Mouse (Mus musculus): ENCODE data around the gene Fbxw2. TPM values are rescaled to one million over a fixed set of nuclear protein-coding genes. Genes with fewer than 3 reads are reported as not detected.
"Not testable (repeated sequence)": the region's sequence is repeated elsewhere in the genome, so short reads cannot be mapped to it uniquely, and the experiment has no call there.

Gene Fbxw2
- polyA plus RNA-seq, 1 experiment from 2014 or later, result 67.5 TPM

DNA sequence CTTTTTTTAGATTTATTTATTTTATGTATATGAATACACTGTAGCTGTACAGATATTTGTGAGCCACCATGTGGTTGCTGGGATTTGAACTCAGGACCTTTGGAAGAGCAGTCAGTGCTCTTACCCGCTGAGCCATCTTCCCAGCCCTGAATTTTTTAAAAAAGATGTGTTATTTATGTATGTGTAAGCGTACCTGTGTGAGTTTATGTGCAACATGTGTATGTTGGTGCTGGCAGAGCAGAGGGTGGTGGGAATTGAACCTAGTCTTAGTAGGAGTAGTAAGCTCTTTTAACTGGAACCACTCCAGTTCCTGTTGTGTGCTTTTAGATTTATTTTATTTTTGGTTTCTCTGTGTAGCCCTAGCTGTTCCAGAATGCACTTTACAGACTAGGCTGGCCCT is 21.9 kb downstream of the Fbxw2 start:
- Histone ChIP-seq H3K9ac (ENCODE audit: low read length) (no peak overlapping the region), H3K27ac (ENCODE audit: low read depth, low read length) (no peak overlapping the region), H3K4me3 (ENCODE audit: low read depth, low read length) (no peak overlapping the region), H3K27me3 (ENCODE audit: control insufficient read depth, insufficient read depth, low read length) (no peaks in the 10 kb centered on the region), H3K4me2 (ENCODE audit: low read depth) (no peak overlapping the region), H3K4me1 (ENCODE audit: control insufficient read depth, insufficient read depth, low read length) (peaks cover 5% of the 10 kb centered on the region; the same call in 1 of the 2 replicates), H3K36me3 (ENCODE audit: control insufficient read depth, insufficient read depth, low read length) (no peaks in the 10 kb centered on the region), H3K9me3 (ENCODE audit: control insufficient read depth, low read length) (no peaks in the 10 kb centered on the region)
- WGBS, result 97% methylated on average over 2 of the region's 2 CpGs
- DNase-seq (ENCODE audit: low spot score) (no peak), ATAC-seq (ENCODE audit: insufficient read depth, low FRiP score, low TSS enrichment) (no peak)

DNA sequence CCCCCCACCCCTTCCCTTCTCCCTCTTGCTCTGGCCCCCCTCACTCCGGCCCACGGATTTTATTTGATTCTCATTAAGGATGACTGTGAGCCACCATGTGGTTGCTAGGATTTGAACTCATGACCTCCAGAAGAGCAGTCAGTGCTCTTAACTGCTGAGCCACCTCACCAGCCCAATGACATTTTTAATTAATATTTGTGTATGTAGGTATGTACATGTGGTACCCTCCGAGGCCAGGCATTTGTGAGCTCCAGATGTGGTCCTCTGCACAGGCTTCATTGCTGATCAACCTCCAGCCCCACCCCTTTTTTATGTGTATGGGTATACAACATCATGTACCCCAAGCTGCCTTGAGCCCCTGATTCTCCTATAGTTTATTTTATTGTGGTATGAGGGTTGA is 22.4 kb downstream of the Fbxw2 start:
- Histone ChIP-seq H3K36me3 (ENCODE audit: control insufficient read depth, insufficient read depth, low read length) (no peaks in the 10 kb centered on the region), H3K4me2 (ENCODE audit: low read depth) (peak overlapping the region; percentile 19; the same call in 1 of the 2 replicates), H3K4me1 (ENCODE audit: control insufficient read depth, insufficient read depth, low read length) (peaks cover 5% of the 10 kb centered on the region; the same call in 1 of the 2 replicates), H3K27me3 (ENCODE audit: control insufficient read depth, insufficient read depth, low read length) (no peaks in the 10 kb centered on the region), H3K27ac (ENCODE audit: low read depth, low read length) (no peak overlapping the region), H3K9me3 (ENCODE audit: control insufficient read depth, low read length) (no peaks in the 10 kb centered on the region), H3K9ac (ENCODE audit: low read length) (no peak overlapping the region), H3K4me3 (ENCODE audit: low read depth, low read length) (no peak overlapping the region)
- no peak for ATAC-seq (ENCODE audit: insufficient read depth, low FRiP score, low TSS enrichment)
- 78% methylated on average over 3 of the region's 3 CpGs for WGBS
- DNase-seq (ENCODE audit: low spot score), result no peak

DNA sequence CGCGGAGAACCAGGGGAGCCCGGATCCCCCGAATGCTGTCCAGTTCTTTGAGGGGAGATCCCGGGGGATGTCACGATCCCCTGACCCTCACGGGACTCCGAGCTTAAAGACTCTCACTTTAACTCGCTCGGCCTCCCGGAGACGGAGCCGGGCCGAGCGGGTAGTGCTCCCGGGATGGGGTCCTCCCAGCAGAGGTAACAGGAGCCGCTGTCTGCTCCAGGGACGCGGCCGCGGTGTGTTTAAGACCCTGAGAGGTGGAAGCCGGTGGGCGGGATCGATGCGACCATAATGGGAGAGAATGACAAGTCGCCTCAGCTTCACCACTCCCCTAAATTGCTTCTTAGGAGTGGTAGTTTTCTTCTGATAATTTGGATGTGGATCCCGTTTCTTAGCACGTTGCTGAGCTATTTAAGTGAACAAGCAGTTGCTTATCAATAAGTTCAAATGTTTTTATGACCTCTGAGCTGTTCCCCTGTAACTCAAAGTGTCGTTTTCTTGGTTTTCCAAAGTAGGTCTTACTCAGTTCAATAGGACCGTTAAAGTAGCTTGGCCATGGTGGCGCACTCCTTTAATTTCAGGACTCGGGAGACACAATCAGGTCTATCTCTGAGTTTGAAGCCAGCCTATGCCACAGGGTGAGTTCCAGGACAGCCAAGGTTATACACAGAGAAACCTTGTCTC is 23.4 kb downstream of the Fbxw2 start:
- H3K36me3 ChIP-seq (ENCODE audit: control insufficient read depth, insufficient read depth, low read length); H3K9me3 ChIP-seq (ENCODE audit: control insufficient read depth, low read length); H3K27me3 ChIP-seq (ENCODE audit: control insufficient read depth, insufficient read depth, low read length); H3K4me1 ChIP-seq (ENCODE audit: control insufficient read depth, insufficient read depth, low read length): not testable (repeated sequence)
- H3K27ac ChIP-seq (ENCODE audit: low read depth, low read length), result peak overlapping the region; percentile 77
- under 1% methylated on average over 19 of the region's 32 CpGs for WGBS
- H3K9ac ChIP-seq (ENCODE audit: low read length), result peak overlapping the region; percentile 69
- peak; percentile 28 for DNase-seq (ENCODE audit: low spot score)
- H3K4me2 ChIP-seq (ENCODE audit: low read depth), result peak overlapping the region; percentile 71
- peak; percentile 63 for ATAC-seq (ENCODE audit: insufficient read depth, low FRiP score, low TSS enrichment)
- H3K4me3 ChIP-seq (ENCODE audit: low read depth, low read length), result peak overlapping the region; percentile 54

DNA sequence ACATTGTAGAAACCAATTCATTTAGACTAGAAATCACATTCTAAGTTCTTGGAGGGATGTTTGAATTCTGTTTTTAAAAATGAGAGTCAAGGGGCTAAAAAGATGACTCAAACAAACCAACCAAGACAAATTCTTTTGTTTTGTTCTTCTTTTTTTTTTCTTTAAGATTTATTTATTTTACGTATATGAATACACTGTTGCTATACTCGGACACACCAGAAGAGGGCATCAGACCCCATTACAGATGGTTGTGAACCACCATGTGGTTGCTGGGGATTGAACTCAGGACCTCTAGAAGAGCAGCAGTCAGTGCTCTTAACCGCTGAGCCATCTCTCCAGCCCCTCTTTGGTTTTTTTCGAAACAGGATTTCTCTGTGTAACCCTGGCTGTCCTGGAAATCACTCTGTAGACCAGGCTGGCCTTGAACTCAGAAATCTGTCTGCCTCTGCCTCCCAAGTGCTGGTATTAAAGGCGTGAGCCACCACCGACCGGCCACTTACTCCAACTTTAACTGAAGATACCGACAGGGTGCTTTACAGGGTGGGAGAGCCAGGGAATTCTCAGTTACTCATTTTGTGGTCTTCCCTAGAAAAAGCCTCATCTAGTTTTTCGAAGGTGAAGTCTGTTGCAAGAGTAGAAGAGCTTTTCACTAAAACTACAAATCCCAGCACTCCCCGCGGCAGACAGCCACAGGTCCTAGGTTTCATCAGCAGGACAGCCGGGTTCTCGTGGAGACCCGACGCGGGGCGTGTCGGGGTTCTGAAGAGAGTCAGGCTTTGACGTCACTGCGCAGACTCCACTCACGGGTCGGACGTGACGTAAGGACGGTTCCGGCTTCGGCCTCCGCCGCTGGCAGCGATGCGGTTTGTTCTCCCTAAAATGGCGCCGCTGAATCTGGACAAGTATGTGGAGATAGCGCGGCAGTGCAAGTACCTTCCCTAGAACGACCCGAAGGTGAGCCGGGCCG is 24.3 kb downstream of the Fbxw2 start:
- peak; percentile 95 for ATAC-seq (ENCODE audit: insufficient read depth, low FRiP score, low TSS enrichment)
- Histone ChIP-seq H3K9me3 (ENCODE audit: control insufficient read depth, low read length) (no peaks in the 10 kb centered on the region), H3K9ac (ENCODE audit: low read length) (peak overlapping the region; percentile 69), H3K4me2 (ENCODE audit: low read depth) (peak overlapping the region; percentile 19; the same call in 1 of the 2 replicates), H3K27ac (ENCODE audit: low read depth, low read length) (peak overlapping the region; percentile 77), H3K4me3 (ENCODE audit: low read depth, low read length) (peak overlapping the region; percentile 54), H3K27me3 (ENCODE audit: control insufficient read depth, insufficient read depth, low read length) (no peaks in the 10 kb centered on the region), H3K36me3 (ENCODE audit: control insufficient read depth, insufficient read depth, low read length) (no peaks in the 10 kb centered on the region), H3K4me1 (ENCODE audit: control insufficient read depth, insufficient read depth, low read length) (peaks cover 5% of the 10 kb centered on the region; the same call in 1 of the 2 replicates)
- WGBS, result 4% methylated on average over 39 of the region's 39 CpGs
- DNase-seq (ENCODE audit: low spot score), result peak; percentile 99

DNA sequence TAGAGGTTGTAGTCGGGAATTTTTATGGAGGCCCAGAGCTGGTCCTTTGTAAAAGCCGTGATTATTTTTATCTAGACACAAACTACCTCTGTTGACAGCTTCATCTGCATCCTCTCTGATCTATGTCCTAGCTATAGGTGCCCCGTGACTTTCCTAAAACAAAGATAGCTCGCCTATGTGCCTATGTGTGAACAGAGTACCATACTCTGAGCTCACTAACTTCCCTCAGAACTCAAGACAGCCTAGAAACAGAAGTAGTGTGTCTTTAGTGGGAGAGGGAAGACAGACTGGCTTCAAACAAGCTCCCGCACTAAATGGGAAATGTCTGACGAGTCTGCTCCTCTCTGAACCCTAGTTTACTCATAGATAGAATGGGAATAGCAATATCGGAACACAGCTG is 25.7 kb downstream of the Fbxw2 start:
- Histone ChIP-seq H3K4me2 (ENCODE audit: low read depth) (no peak overlapping the region), H3K4me3 (ENCODE audit: low read depth, low read length) (no peak overlapping the region), H3K4me1 (ENCODE audit: control insufficient read depth, insufficient read depth, low read length) (peaks cover 5% of the 10 kb centered on the region; the same call in 1 of the 2 replicates), H3K9me3 (ENCODE audit: control insufficient read depth, low read length) (no peaks in the 10 kb centered on the region), H3K27ac (ENCODE audit: low read depth, low read length) (no peak overlapping the region), H3K9ac (ENCODE audit: low read length) (no peak overlapping the region; the same call in 1 of the 2 replicates), H3K36me3 (ENCODE audit: control insufficient read depth, insufficient read depth, low read length) (no peaks in the 10 kb centered on the region), H3K27me3 (ENCODE audit: control insufficient read depth, insufficient read depth, low read length) (no peaks in the 10 kb centered on the region)
- ATAC-seq (ENCODE audit: insufficient read depth, low FRiP score, low TSS enrichment), result no peak
- DNase-seq (ENCODE audit: low spot score), result no peak
- 79% methylated on average over 7 of the region's 7 CpGs for WGBS

DNA sequence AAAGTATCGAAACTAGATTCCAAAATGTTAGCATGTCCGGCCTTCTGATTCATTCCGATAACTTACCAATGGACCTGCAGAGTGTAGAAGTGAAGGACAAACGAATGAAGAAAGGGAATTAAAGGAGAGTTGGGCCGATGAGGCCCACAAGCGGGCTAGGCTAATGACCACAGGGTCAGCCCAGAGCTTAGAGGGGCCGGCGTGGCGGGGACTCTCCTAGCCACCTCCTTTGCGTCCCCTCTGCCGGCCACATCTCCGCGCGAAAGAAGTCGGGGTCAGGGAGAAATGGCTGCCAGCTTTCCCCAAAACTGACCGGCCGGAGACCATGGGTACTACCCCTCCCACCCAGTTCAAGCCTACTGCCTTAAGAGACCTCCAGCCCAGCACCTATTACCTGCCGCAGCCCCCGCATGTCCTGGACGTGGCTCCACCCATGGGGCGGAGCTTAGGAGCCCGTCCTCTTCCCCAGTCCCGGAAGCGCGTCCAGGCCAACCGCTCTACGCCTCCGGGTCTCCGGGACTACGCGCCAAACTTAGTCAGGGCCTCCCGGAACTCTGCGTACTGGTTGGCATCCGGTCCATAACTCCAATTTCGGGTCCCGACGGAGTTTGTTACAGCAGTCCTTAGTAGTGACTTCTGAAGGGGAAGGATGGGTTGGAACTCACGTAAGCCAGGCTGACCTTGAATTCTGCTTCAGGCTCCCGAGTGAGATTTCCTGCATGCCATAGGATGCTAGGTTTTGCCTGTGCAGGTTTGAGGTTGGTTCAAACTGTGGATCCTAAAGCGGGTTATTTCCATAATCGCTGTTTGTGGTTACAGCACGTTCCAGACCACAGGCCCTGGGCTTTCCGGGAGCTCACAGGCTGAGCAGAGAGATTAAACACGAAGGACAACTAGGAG is 26.5 kb downstream of the Fbxw2 start, which contains the start of gene Rabepk:
Gene Rabepk (minus strand): TSS at position 556 of the 900 bp plus-strand sequence.
- WGBS, result 5% methylated on average over 44 of the region's 44 CpGs
- Histone ChIP-seq H3K4me3 (ENCODE audit: low read depth, low read length) (peak within 1 kb of the TSS; percentile 49), H3K9me3 (ENCODE audit: control insufficient read depth, low read length) (no peaks in the 10 kb centered on the region), H3K4me2 (ENCODE audit: low read depth) (peak within 1 kb of the TSS; percentile 51), H3K4me1 (ENCODE audit: control insufficient read depth, insufficient read depth, low read length) (peaks cover 5% of the 10 kb centered on the region; the same call in 1 of the 2 replicates), H3K9ac (ENCODE audit: low read length) (peak within 1 kb of the TSS; percentile 50), H3K27me3 (ENCODE audit: control insufficient read depth, insufficient read depth, low read length) (no peaks in the 10 kb centered on the region), H3K36me3 (ENCODE audit: control insufficient read depth, insufficient read depth, low read length) (no peaks in the 10 kb centered on the region), H3K27ac (ENCODE audit: low read depth, low read length) (no peak within 1 kb of the TSS)
- DNase-seq (ENCODE audit: low spot score), result peak; percentile 86
- ATAC-seq (ENCODE audit: insufficient read depth, low FRiP score, low TSS enrichment), result peak; percentile 72

DNA sequence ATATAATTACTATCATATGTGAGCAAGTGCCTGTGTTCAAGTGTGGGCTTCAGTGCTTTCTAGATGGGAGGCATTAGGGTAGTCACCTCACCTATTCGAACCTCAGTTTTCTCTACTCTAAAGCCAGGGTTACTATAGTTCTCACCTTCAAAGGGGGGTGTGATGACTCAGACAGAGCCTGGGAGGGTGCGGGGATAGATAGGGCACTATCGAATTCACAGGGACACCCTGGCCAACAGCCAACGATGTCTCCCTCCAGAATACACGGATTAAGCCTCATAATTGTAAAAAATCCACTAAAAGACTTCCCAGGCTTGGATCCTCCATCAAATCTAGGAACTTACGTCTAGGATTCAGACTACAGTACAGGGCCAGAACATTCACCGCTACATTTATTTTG is 30.7 kb downstream of the Fbxw2 start:
- no peak overlapping the region for H3K27ac ChIP-seq (ENCODE audit: low read depth, low read length)
- WGBS, result 94% methylated on average over 7 of the region's 7 CpGs
- DNase-seq (ENCODE audit: low spot score) (no peak), ATAC-seq (ENCODE audit: insufficient read depth, low FRiP score, low TSS enrichment) (no peak)
- no peaks in the 10 kb centered on the region for H3K4me1 ChIP-seq (ENCODE audit: control insufficient read depth, insufficient read depth, low read length)
- no peaks in the 10 kb centered on the region for H3K9me3 ChIP-seq (ENCODE audit: control insufficient read depth, low read length)
- H3K27me3 ChIP-seq (ENCODE audit: control insufficient read depth, insufficient read depth, low read length), result no peaks in the 10 kb centered on the region
- H3K9ac ChIP-seq (ENCODE audit: low read length), result no peak overlapping the region
- H3K4me2 ChIP-seq (ENCODE audit: low read depth), result no peak overlapping the region
- H3K4me3 ChIP-seq (ENCODE audit: low read depth, low read length), result no peak overlapping the region
- no peaks in the 10 kb centered on the region for H3K36me3 ChIP-seq (ENCODE audit: control insufficient read depth, insufficient read depth, low read length)

DNA sequence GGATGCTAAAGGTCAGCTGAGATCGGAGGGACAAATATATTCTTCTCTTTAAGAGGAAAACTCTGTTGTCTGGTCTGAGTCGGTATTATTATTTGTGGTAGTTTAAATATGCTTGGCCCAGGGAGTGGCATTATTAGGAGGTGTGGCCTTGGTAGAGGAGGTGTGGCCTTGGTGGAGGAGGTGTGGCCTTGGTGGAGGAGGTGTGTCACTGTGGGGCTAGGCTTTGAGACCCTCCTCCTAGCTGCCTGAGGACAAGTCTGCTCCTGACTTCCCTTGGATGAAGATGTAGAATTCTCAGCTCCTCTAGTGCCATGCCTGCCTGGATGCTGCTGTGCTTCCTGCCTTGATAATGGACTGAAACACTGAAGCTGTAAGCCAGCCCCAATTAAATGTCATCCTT is 31.6 kb downstream of the Fbxw2 start:
- Histone ChIP-seq H3K36me3 (ENCODE audit: control insufficient read depth, insufficient read depth, low read length) (no peaks in the 10 kb centered on the region), H3K27me3 (ENCODE audit: control insufficient read depth, insufficient read depth, low read length) (no peaks in the 10 kb centered on the region), H3K27ac (ENCODE audit: low read depth, low read length) (no peak overlapping the region), H3K9me3 (ENCODE audit: control insufficient read depth, low read length) (no peaks in the 10 kb centered on the region), H3K4me3 (ENCODE audit: low read depth, low read length) (no peak overlapping the region), H3K4me1 (ENCODE audit: control insufficient read depth, insufficient read depth, low read length) (no peaks in the 10 kb centered on the region), H3K4me2 (ENCODE audit: low read depth) (no peak overlapping the region), H3K9ac (ENCODE audit: low read length) (no peak overlapping the region)
- DNase-seq (ENCODE audit: low spot score), result no peak
- ATAC-seq (ENCODE audit: insufficient read depth, low FRiP score, low TSS enrichment), result no peak
- 84% methylated on average over 2 of the region's 2 CpGs for WGBS
